Mouse (Mus musculus): ENCODE measurements around the gene Dhx33. TPM values are rescaled to one million over a fixed set of nuclear protein-coding genes. Genes with fewer than 3 reads are reported as not detected.

The Dhx33 gene
- total RNA-seq, 4 experiments from 2014 or later: 6.5 to 10.2 (median 8.3) TPM

- DNase-seq (ENCODE audit: low spot score in 2 of 2): peak; percentile 91 to 92
These were observed 21.5 kb downstream of the Dhx33 start, which contains the start of gene C1qbp for GRCm38 (mm10) chr11:70982557-70983228. Gene C1qbp, minus strand, starts transcription at chr11:70983026.

- DNase-seq (ENCODE audit: low spot score in 2 of 2): no peak
These were observed 22.2 kb downstream of the Dhx33 start for GRCm38 (mm10) chr11:70982030-70982429.

- DNase-seq (ENCODE audit: low spot score in 2 of 2): no peak
These were observed 23.3 kb downstream of the Dhx33 start for GRCm38 (mm10) chr11:70980751-70981510.

GRCm38 (mm10) chr11:70980232-70980631 is 24.0 kb downstream of the Dhx33 start:
- no peak for DNase-seq (ENCODE audit: low spot score in 2 of 2)

GRCm38 (mm10) chr11:70977293-70977692 is 26.9 kb downstream of the Dhx33 start:
- DNase-seq (ENCODE audit: low spot score in 2 of 2): no peak

GRCm38 (mm10) chr11:70975193-70975592 is 29.0 kb downstream of the Dhx33 start:
- no peak for DNase-seq (ENCODE audit: low spot score in 2 of 2)

GRCm38 (mm10) chr11:70973947-70974346 is 30.3 kb downstream of the Dhx33 start:
- no peak for DNase-seq (ENCODE audit: low spot score in 2 of 2)

- no peak for DNase-seq (ENCODE audit: low spot score in 2 of 2)
These were observed 31.7 kb downstream of the Dhx33 start for GRCm38 (mm10) chr11:70972586-70972985.

GRCm38 (mm10) chr11:70970560-70971540 is 33.4 kb downstream of the Dhx33 start:
- no peak for DNase-seq (ENCODE audit: low spot score in 2 of 2)

GRCm38 (mm10) chr11:70969821-70970559 is 34.2 kb downstream of the Dhx33 start, which contains the start of the genes Nup88 and Rpain:
Gene Nup88, minus strand, starts transcription at chr11:70969973.
Gene Rpain, plus strand, starts transcription at chr11:70970213.
- peak; percentile 84 to 91 for DNase-seq (ENCODE audit: low spot score in 2 of 2)

GRCm38 (mm10) chr11:70969271-70969794 is 34.9 kb downstream of the Dhx33 start:
- DNase-seq (ENCODE audit: low spot score in 2 of 2): no peak

- no peak for DNase-seq (ENCODE audit: low spot score in 2 of 2)
These were observed 39.9 kb downstream of the Dhx33 start for GRCm38 (mm10) chr11:70964222-70964907.

GRCm38 (mm10) chr11:70960786-70961554 is 43.3 kb downstream of the Dhx33 start:
- no peak for DNase-seq (ENCODE audit: low spot score in 2 of 2)

- no peak for DNase-seq (ENCODE audit: low spot score in 2 of 2)
These were observed 49.5 kb downstream of the Dhx33 start for GRCm38 (mm10) chr11:70954711-70955110.

GRCm38 (mm10) chr11:70944935-70945817 is 59.1 kb downstream of the Dhx33 start:
- no peak for DNase-seq (ENCODE audit: low spot score in 2 of 2)

- no peak for DNase-seq (ENCODE audit: low spot score in 2 of 2)
These were observed 60.6 kb downstream of the Dhx33 start for GRCm38 (mm10) chr11:70943651-70944050.

- no peak for DNase-seq (ENCODE audit: low spot score in 2 of 2)
These were observed 61.6 kb downstream of the Dhx33 start for GRCm38 (mm10) chr11:70942596-70942995.

- no peak for DNase-seq (ENCODE audit: low spot score in 2 of 2)
These were observed 68.9 kb downstream of the Dhx33 start for GRCm38 (mm10) chr11:70935316-70935715.
